Mouse (Mus musculus) adrenal gland, adult 10 weeks (tissue): ENCODE data around the gene Catsper3. TPM values are rescaled to one million over a fixed set of nuclear protein-coding genes. Genes with fewer than 3 reads are reported as not detected.

Experiments used
- polyA plus RNA-seq: library from polyadenylated mRNA; stranded (reverse); fragments of 350-450 nt; fragmentation: Illumina TruSeq; extraction: RNeasy Lipid Tissue Mini Kit (QIAGEN cat#74804); gene quantifications from one replicate; pipeline ENCODE4 v1.2.3, GENCODE M21; 2014; ENCODE audit warnings: low read depth, low replicate concordance

The Catsper3 gene
- not detected for polyA plus RNA-seq

GRCm38 (mm10) chr13:55784268-55784667 is at the start of gene Catsper3:
Catsper3 (plus strand) TSS chr13:55784568.

GRCm38 (mm10) chr13:55836142-55836625 is 51.8 kb downstream of the Catsper3 start, which contains the start of gene Pitx1:
Pitx1 (minus strand) TSS chr13:55836192.

Other genes with a start within 250 kb of the Catsper3 start
- gene Ddx41, start 247.9 kb upstream of the Catsper3 start, polyA plus RNA-seq = 2.4 TPM
- 4.1 TPM for gene Fam193b, start 213.4 kb upstream of the Catsper3 start, polyA plus RNA-seq
- 86.5 TPM for gene Tmed9, start 210.8 kb upstream of the Catsper3 start, polyA plus RNA-seq
- 2.7 TPM for gene B4galt7, start 184.7 kb upstream of the Catsper3 start, polyA plus RNA-seq
- 48.3 TPM for gene Caml, start 161.6 kb upstream of the Catsper3 start, polyA plus RNA-seq
- gene Ddx46, start 149.5 kb upstream of the Catsper3 start, polyA plus RNA-seq = 69.3 TPM
- 189 TPM for gene B230219D22Rik, start 91.4 kb upstream of the Catsper3 start, polyA plus RNA-seq
- gene Txndc15, start 69.9 kb upstream of the Catsper3 start, polyA plus RNA-seq = 150 TPM
- 23.8 TPM for gene Pcbd2, start 57.2 kb upstream of the Catsper3 start, polyA plus RNA-seq
- not detected for gene Pitx1, start 51.6 kb downstream of the Catsper3 start, polyA plus RNA-seq